Mouse (Mus musculus) layer of hippocampus, postnatal 14 days (tissue): ENCODE data around the gene Shroom3. TPM values are rescaled to one million over a fixed set of nuclear protein-coding genes. Genes with fewer than 3 reads are reported as not detected.

Experiments used
- DNase-seq, 2 experiments: peaks; one replicate each; pipeline ENCODE4 v3.0.0; 2021 to 2022; ENCODE audit warnings: low spot score in 2 of 2, mixed read lengths in 1 of 2
- total RNA-seq, 2 experiments: library from RNA; stranded (reverse); gene quantifications; 2 replicates each; pipeline ENCODE4 v1.2.3; 2021

Shroom3 gene
- total RNA-seq, 2 experiments from 2014 or later, result 2.8 to 3.0 TPM

GRCm38 (mm10) chr5:92796089-92796990 is 113.1 kb downstream of the Shroom3 start:
- DNase-seq, result no peak

GRCm38 (mm10) chr5:92797981-92798380 is 114.7 kb downstream of the Shroom3 start:
- no peak for DNase-seq

GRCm38 (mm10) chr5:92804379-92804778 is 121.1 kb downstream of the Shroom3 start:
- DNase-seq, result no peak

- DNase-seq, result no peak
These were observed 125.5 kb downstream of the Shroom3 start for GRCm38 (mm10) chr5:92808503-92809415.

GRCm38 (mm10) chr5:92809416-92809750 is 126.1 kb downstream of the Shroom3 start:
- DNase-seq, result no peak

- no peak for DNase-seq
These were observed 127.8 kb downstream of the Shroom3 start for GRCm38 (mm10) chr5:92810922-92811533.

- no peak for DNase-seq
These were observed 128.5 kb downstream of the Shroom3 start for GRCm38 (mm10) chr5:92811761-92812160.

GRCm38 (mm10) chr5:92812936-92813335 is 129.7 kb downstream of the Shroom3 start:
- DNase-seq, result no peak

GRCm38 (mm10) chr5:92813562-92813961 is 130.3 kb downstream of the Shroom3 start:
- no peak for DNase-seq

GRCm38 (mm10) chr5:92814621-92815020 is 131.4 kb downstream of the Shroom3 start:
- no peak for DNase-seq

- DNase-seq, result no peak
These were observed 134.0 kb downstream of the Shroom3 start for GRCm38 (mm10) chr5:92817122-92817822.

- no peak for DNase-seq
These were observed 138.1 kb downstream of the Shroom3 start for GRCm38 (mm10) chr5:92821370-92821769.

GRCm38 (mm10) chr5:92823495-92823894 is 140.3 kb downstream of the Shroom3 start:
- no peak for DNase-seq

- DNase-seq, result no peak
These were observed 141.2 kb downstream of the Shroom3 start for GRCm38 (mm10) chr5:92824304-92825009.

GRCm38 (mm10) chr5:92830391-92830790 is 147.2 kb downstream of the Shroom3 start:
- no peak for DNase-seq

GRCm38 (mm10) chr5:92834513-92834912 is 151.3 kb downstream of the Shroom3 start:
- DNase-seq, result no peak

GRCm38 (mm10) chr5:92837311-92837710 is 154.1 kb downstream of the Shroom3 start:
- no peak for DNase-seq

GRCm38 (mm10) chr5:92838351-92838784 is 155.1 kb downstream of the Shroom3 start:
- peak in 1 of 2 experiments; percentile 7 for DNase-seq

GRCm38 (mm10) chr5:92839314-92839713 is 156.1 kb downstream of the Shroom3 start:
- DNase-seq, result no peak

GRCm38 (mm10) chr5:92841474-92841873 is 158.2 kb downstream of the Shroom3 start:
- peak; percentile 27 to 52 for DNase-seq
